Mouse (Mus musculus) cerebral cortex, adult 2 months (tissue): ENCODE data around the gene Clcn7.

Source experiments
- WGBS: fragments of 180-500 bp; shearing (Covaris S2); methylation state at CpG from one replicate; pipeline ENCODE4 v1.1.7; 2018; 5-methylcytosine and 5-hydroxymethylcytosine counted together

Clcn7 gene

GRCm38 (mm10) chr17:25133275-25133698 lies at the start of gene Clcn7:
Gene Clcn7 (plus strand): TSS chr17:25133391.
- WGBS: under 1% methylated on average over 40 of the region's 40 CpGs

DNA sequence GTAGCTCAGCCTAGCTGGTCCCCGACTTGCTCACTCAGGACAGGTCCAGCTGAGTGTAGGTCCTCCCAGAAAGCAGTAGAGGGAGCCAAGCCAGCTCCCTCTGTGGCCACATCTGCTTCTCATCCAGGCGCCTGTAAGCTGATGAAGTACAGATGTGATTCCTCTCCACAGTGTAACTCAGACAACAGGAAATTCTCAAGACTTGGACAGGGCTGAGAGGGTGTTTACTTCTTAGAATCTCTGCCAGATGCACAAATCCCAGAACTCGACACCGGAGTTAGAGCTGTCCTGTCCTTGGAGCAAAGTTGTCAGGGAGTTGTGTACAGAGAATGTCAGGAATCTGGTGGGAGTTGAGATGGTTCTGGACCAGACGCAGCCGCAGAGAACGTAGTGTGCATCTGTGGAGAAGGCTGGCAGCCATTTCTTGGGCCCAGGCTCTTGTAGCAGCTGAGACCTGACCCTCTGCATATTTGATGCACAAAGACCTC lies 49.7 kb upstream of the Clcn7 start, which contains the start of gene Tmem204:
TSS of gene Tmem204 (minus strand) at position 148 of the 488 bp plus-strand sequence.
- WGBS: 58% methylated on average over 7 of the region's 7 CpGs

GRCm38 (mm10) chr17:25084835-25085385 lies 48.3 kb upstream of the Clcn7 start:
- 85% methylated on average over 13 of the region's 13 CpGs for WGBS

GRCm38 (mm10) chr17:25086724-25087123 lies 46.5 kb upstream of the Clcn7 start:
- 92% methylated on average over 7 of the region's 7 CpGs for WGBS

- WGBS: 93% methylated on average over 10 of the region's 10 CpGs
Observed at GRCm38 (mm10) chr17:25089158-25089557, 44.0 kb upstream of the Clcn7 start.

DNA sequence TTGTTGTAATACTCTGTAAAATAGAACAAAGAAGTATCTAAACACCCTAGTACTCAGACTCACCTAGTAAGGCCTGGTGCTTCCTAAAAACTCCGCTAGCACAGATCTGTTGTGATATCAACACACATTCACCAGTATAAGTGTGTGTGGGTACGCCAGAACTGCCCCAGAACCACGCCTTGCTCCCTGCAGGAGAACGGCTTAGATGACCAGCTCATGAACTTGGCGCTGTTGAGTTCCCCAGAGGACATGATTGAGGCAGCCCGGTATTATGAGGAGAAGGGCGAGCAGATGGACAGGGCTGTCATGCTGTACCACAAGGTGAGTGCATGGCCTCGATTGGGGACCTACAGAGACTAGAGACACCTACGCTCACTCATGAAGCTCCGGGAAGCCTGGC lies 42.7 kb upstream of the Clcn7 start:
- WGBS: 96% methylated on average over 10 of the region's 10 CpGs

DNA sequence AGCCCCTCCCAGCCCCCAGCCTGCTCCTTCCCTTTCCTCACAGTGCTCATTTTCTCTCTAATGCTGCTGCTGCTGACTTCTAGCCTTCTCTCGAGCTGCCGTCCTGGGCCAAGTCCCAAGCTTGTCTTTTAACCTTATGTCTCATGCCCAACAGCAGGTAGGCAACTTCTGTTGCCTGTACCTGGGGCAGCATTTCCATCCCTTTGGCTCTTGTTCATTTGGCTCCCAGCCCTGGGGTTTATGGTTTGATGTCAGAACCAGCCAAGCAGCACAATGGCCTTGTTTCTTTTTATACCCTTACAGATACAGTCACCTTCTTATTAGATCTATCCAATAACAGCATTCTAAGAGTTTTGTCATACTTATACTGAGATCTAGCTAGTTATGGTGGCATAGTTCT lies 37.0 kb upstream of the Clcn7 start:
- WGBS: 90% methylated on average over 2 of the region's 2 CpGs

GRCm38 (mm10) chr17:25100052-25100451 lies 33.1 kb upstream of the Clcn7 start:
- 96% methylated on average over 6 of the region's 6 CpGs for WGBS

DNA sequence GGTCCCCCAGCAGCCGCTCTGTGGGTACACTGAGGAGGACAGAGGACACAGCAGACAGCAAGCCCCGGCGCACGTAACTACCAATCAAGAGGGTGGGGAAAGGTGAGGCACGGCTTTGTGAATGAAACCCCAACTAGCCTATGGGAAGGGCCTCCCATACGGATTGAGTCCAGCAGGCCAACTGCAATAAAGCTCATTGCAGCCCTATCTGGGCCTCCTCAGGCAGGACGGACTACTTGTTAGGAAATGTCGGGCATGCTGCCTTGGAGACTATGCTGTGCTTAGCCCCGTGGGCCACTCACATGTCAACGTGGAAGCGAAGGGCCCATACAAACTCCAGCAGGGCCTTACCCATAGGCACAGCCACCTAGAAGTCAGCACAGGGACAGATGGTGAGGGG lies 31.9 kb upstream of the Clcn7 start:
- WGBS: 81% methylated on average over 11 of the region's 11 CpGs

- 88% methylated on average over 11 of the region's 16 CpGs for WGBS
Observed at GRCm38 (mm10) chr17:25107786-25108185, 25.4 kb upstream of the Clcn7 start.

DNA sequence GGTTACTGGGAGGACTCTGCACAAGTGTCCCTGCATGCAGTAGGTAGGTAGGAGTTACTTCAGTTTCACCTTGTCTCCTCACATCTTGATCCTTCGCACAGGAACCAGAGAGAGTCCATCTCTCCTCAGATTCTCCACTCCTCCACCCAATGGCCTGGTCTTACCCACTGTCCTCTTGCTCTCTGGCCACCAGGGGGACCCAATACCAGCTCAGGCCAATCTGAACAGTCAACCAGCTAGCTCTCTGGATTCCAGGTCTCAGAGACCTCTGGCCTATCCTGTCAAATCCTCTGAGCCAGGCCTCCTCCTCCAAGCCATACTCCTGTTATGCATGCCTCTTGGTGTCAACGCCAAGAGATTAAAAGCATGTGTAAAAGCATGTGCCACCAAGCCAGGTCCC lies 23.6 kb upstream of the Clcn7 start:
- 91% methylated on average over 2 of the region's 2 CpGs for WGBS

DNA sequence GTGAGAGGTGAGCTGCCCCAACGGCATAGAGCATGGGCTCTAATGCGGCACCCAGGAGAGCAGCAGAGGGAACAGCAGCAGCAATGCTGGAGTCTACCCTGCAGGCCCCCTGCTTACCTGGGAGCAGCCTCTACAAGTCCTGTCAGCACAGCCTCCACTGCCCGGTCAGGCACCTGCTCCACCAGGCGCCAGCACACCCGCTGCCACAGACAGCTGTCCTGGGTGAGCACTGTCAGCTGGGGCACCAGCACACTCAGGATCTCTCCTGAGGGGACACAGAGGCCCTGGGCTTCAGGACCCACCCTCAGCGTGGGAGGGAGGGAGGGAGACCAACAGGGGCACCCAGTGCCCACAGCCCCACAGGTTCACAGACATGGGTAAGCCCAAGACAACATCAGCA lies 22.6 kb upstream of the Clcn7 start:
- 98% methylated on average over 6 of the region's 6 CpGs for WGBS

GRCm38 (mm10) chr17:25111220-25111619 lies 22.0 kb upstream of the Clcn7 start:
- 89% methylated on average over 5 of the region's 5 CpGs for WGBS

GRCm38 (mm10) chr17:25111739-25112422 lies 21.3 kb upstream of the Clcn7 start:
- 30% methylated on average over 8 of the region's 8 CpGs for WGBS

- 56% methylated on average over 3 of the region's 3 CpGs for WGBS
Observed at GRCm38 (mm10) chr17:25112423-25112810, 20.8 kb upstream of the Clcn7 start.

DNA sequence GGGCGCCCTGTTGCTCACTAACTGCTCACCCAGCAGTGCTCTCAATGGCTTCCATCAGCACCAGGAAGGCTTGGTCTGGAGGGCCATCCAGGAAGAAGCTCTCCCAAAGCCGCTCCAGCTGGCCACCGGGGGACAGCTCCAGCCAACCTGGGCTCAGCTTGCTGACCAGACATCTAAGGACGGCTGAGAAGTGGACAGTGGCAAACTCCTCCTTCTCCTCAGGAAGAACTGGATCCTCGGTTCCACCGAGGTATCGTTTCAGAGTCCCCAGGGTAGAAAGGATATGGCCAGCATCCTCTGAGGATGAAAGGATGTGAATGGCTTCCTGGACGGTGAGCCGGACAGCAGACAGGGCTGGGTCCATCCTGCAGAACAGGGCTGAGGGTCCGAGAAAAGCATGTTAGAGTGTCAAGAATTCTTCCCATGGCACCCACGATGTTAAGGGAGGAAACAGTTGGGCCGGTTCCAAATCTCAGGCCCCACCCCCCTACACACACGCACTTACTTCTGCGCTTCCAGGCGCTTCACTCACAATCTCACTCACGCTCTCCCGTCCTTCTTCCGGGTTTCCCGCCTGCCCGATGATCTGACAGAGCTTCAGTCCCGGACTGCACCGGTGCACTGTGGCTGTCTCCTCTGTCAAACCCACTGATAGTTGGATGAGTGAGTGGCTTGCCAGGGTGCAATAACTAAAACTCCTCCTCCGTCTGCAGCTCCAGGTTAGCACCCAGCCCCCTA lies 18.1 kb upstream of the Clcn7 start:
- 9% methylated on average over 23 of the region's 23 CpGs for WGBS

GRCm38 (mm10) chr17:25115664-25116432 lies 17.3 kb upstream of the Clcn7 start, which contains the start of gene Telo2:
Gene Telo2 (minus strand): TSS chr17:25115967.
- WGBS: 3% methylated on average over 40 of the region's 40 CpGs

- WGBS: 30% methylated on average over 4 of the region's 4 CpGs
Observed at GRCm38 (mm10) chr17:25117263-25117662, 15.9 kb upstream of the Clcn7 start.

- WGBS: 41% methylated on average over 3 of the region's 3 CpGs
Observed at GRCm38 (mm10) chr17:25120406-25120805, 12.8 kb upstream of the Clcn7 start, which contains the start of gene Ptx4. Gene Ptx4 (plus strand): TSS chr17:25120760.

GRCm38 (mm10) chr17:25123979-25124378 lies 9.2 kb upstream of the Clcn7 start:
- 45% methylated on average over 7 of the region's 7 CpGs for WGBS

- WGBS: 74% methylated on average over 3 of the region's 3 CpGs
Observed at GRCm38 (mm10) chr17:25125442-25126060, 7.6 kb upstream of the Clcn7 start.
